Mouse (Mus musculus) urinary bladder, postnatal 4 days (tissue): Measurements from ENCODE around the gene Zfp661.

Experiments used
- DNase-seq, 2 experiments: peaks; one replicate each; pipeline ENCODE4 v3.0.0; 2021 to 2022; ENCODE audit warnings: low spot score in 2 of 2

The Zfp661 gene

GRCm38 (mm10) chr2:127551078-127551477, 35.8 kb downstream of the Zfp661 start:
- DNase-seq = no peak

DNA sequence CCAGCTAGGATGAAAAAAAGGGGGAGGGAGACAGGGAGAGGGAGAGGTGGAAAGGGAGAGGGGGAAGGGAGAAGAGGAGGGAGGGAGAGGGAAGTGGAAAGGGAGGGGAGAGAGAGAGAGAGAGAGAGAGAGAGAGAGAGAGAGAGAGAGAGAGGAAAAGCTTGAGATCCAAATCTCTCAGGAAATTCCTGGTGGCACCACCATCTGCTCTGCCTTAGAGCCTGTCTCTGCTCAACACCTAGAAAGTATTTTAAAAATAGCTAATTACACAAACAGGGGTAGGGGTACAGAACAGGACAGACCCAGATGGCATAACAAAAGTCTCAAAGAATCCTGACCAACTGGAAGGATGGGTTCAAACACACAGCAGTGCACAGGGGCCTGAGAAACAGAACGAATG, 36.4 kb downstream of the Zfp661 start:
- no peak for DNase-seq

GRCm38 (mm10) chr2:127549711-127550110, 37.2 kb downstream of the Zfp661 start:
- DNase-seq = no peak

DNA sequence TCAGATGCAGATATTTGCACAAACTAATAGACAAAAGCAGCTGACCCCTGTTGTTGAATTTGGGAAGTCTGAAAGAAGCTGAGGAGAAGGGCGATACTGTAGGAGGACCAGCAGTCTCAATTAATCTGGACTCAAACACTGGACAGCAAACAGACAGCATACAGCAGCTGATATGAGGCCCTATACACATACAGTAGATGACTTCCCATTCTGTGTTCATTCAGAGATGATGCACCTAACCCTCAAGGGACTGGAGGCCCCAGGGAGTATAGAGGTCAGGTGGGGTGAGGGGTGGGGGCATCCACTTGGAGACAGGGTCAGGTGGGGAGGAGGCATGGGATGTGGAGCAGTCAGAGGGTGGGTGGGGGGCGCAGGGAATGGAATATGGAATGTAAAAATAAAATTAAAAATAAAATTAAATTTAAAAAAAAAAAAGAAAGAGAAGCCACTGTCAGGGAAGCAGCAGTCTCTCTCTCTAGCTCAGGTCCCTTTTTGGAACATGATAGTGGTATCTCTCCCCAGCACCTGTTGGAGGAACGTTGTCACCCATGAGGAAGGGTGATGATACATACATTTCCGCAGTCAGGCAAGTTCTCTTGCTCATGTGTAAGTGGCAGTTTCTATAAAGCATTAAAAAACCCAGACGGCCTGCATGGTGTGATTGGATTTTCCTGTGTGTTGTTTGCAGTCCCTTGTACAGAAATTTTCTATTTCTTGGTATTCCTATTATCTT, 38.4 kb downstream of the Zfp661 start:
- DNase-seq = no peak

DNA sequence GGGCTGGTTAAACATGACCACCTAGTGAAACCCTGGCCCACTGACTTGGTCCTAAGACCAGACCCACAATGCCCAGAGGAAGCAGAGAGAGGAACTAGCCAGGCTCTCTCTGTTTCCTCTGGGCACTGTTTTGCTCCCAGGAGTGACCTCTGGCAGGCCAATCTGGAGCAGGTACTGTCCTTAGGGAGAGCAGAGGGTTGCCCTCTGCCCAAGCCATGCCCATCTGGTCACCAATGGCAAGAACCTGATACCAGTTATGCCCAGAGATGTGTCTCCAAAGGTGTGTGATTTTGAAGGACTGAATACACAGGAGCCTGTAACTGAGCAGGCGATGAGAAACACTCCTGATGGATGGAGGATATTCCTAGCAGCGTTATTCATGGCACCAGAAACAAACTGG, 45.2 kb downstream of the Zfp661 start:
- DNase-seq = no peak

DNA sequence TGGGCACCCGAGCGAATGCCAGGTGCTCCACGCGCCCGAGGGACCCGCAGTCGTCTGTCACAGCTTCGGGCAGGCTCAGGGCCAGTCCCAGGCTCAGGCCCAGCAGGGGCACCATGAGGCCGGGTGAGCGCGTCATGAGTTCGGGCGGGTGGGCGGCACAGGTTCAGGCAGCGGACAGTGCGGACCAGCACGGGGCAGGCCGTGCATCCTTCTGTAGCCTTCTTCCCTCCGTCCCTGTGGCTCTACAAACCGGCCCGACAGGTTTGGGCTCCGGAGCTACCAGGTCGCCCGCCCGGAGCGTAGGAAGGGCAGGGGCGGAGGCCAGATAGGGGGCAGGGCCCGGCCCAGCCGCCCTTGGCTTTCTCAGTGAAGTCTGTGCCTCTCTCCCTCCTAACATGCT, 45.7 kb downstream of the Zfp661 start, which contains the start of gene Prom2:
TSS of gene Prom2 (minus strand) at position 283 of the 400 bp plus-strand sequence.
- peak in 1 of 2 experiments; percentile 57 for DNase-seq

GRCm38 (mm10) chr2:127539494-127539893, 47.4 kb downstream of the Zfp661 start:
- no peak for DNase-seq

DNA sequence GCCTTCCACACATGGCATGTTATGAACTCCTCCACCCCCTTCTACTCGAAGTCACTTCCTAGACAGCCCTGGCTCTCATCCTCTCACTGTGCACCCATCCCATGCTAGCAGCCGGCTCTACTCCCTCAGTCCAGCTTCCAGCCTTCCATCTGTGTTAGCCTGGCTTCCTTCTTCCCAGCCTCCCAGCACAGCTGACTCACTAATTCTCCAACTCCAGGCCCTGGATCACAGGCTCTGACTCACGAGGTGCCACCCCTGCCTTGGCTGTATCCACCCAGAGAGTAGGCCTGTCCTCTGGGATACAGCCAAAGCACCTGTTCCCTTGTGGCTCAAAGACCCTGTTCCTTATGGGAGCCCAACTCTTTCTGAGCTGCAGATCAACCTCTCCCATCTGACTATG, 49.3 kb downstream of the Zfp661 start:
- DNase-seq = no peak

GRCm38 (mm10) chr2:127535363-127535762, 51.5 kb downstream of the Zfp661 start:
- no peak for DNase-seq

GRCm38 (mm10) chr2:127532379-127532778, 54.5 kb downstream of the Zfp661 start:
- no peak for DNase-seq

GRCm38 (mm10) chr2:127531592-127531991, 55.3 kb downstream of the Zfp661 start:
- no peak for DNase-seq

DNA sequence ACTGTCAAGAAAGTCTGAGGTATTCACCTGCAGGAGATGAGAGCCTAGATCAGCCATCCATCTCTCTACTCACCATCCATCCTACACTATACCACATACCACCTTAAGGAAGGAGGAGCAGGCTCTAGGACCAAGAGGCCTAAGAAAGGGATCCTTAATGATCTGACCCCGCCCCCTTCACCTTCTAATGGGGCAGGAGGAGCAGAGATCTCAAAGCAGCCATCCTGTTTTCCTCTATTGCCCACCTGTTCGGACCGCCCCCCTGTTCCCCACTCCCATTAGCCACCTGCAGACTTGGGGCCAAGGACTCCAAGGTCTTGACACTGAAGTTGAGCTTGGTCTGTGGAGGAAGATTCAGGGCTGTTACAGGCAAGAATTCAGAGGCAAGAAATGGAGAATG, 56.5 kb downstream of the Zfp661 start:
- no peak for DNase-seq

DNA sequence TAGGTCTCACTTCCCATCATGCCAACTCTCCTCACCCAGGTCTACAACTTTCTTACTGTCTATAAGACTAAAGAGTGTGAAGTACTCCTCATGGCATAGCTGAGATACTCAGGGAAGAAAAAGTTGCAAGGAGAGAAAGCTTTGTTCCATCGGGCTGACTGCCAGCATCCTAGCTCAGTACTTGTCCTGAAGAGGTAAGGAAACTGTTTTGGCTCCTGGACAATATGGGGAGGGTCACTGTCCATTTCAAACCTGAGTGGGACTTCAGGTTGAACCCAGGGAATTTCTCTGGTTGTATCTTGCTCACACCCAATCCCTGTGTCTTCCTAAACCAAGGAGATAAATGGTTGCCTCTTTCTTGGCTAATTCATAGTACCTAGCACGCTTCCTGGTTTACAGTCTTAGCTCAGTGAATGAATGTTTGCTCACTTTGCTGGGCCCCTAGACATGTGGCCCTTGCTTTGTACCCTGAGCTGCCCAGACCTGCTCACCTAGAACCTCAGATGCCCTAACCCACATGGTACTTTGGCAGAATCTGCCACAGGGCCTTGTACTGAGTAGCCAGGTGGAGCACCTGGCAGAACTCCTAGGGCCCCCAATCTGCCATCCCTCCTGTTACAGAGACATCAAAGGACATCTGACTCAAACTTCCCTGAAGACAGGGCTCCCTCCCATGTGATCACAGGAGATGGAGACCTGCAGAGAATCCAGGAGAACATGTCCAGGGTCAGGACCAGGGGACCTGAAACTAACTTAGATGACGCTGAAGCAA, 61.7 kb downstream of the Zfp661 start:
- no peak for DNase-seq
